Mouse (Mus musculus) midbrain, embryonic 14.5 days (tissue): ENCODE data around the gene Map3k5. TPM values are rescaled to one million over a fixed set of nuclear protein-coding genes. Genes with fewer than 3 reads are reported as not detected.

Source experiments
- ATAC-seq: fragments of 200-750 bp; cut with Nextera tagmentation; 2 replicates; pipeline ENCODE4 v1.8.0; 2017; ENCODE audit warnings: moderate number of reproducible peaks, moderate library complexity; ENCODE audit not compliant: low FRiP score, low TSS enrichment
- DNase-seq: peaks from one replicate; pipeline ENCODE4 v3.0.0-alpha.2; 2015
- H3K27ac ChIP-seq: fragments of 300-500 bp; sonication (generic); replicated peaks from 2 replicates; pipeline ENCODE4 v1.5.1; 2014; ENCODE audit warnings: mild to moderate bottlenecking, low read depth, low read length, moderate library complexity
- H3K27me3 ChIP-seq: fragments of 300-500 bp; sonication (generic); 2 replicates; pipeline ENCODE4 v1.6.1; 2014; ENCODE audit warnings: low read length, control low read depth, mixed read lengths; ENCODE audit not compliant: control insufficient read depth, insufficient read depth
- H3K36me3 ChIP-seq: fragments of 300-500 bp; sonication (generic); 2 replicates; pipeline ENCODE4 v1.6.1; 2014; ENCODE audit warnings: low read length, control low read depth; ENCODE audit not compliant: control insufficient read depth, insufficient read depth
- H3K4me1 ChIP-seq: fragments of 300-500 bp; sonication (generic); 2 replicates; pipeline ENCODE4 v1.6.1; 2014; ENCODE audit warnings: mild to moderate bottlenecking, antibody characterized with exemption, low read length, control low read depth; ENCODE audit not compliant: control insufficient read depth, insufficient read depth
- H3K4me2 ChIP-seq: fragments of 300-500 bp; sonication (generic); 2 replicates; pipeline ENCODE4 v1.6.1; 2014; ENCODE audit warnings: mild to moderate bottlenecking, low read length, moderate library complexity
- H3K4me3 ChIP-seq: fragments of 300-500 bp; sonication (generic); replicated peaks from 2 replicates; pipeline ENCODE4 v1.5.1; 2014; ENCODE audit warnings: low read depth, low read length
- H3K9ac ChIP-seq: fragments of 300-500 bp; sonication (generic); replicated peaks from 2 replicates; pipeline ENCODE4 v1.6.1; 2014; ENCODE audit warnings: mild to moderate bottlenecking, low read length, moderate library complexity
- H3K9me3 ChIP-seq: fragments of 300-500 bp; sonication (generic); 2 replicates; pipeline ENCODE4 v1.6.1; 2016; ENCODE audit warnings: low read length, control low read depth, mixed read lengths; ENCODE audit not compliant: control insufficient read depth
- WGBS: fragments of 180-500 bp; shearing (Covaris S2); extraction: QIAGEN DNeasy Blood & Tissue Kit; methylation state at CpG from one replicate; pipeline ENCODE4 v1.1.7; 2014; 5-methylcytosine and 5-hydroxymethylcytosine counted together
- polyA plus RNA-seq: library from polyadenylated mRNA; unstranded; fragments of >200 nt; fragmentation: Nextera tagmentation; extraction: Ambion mirVana; gene quantifications from 2 replicates; pipeline ENCODE4 v1.2.1, GENCODE M21; 2014

The Map3k5 gene
- polyA plus RNA-seq, 1 experiment from 2014 or later, result 0.72 TPM

DNA sequence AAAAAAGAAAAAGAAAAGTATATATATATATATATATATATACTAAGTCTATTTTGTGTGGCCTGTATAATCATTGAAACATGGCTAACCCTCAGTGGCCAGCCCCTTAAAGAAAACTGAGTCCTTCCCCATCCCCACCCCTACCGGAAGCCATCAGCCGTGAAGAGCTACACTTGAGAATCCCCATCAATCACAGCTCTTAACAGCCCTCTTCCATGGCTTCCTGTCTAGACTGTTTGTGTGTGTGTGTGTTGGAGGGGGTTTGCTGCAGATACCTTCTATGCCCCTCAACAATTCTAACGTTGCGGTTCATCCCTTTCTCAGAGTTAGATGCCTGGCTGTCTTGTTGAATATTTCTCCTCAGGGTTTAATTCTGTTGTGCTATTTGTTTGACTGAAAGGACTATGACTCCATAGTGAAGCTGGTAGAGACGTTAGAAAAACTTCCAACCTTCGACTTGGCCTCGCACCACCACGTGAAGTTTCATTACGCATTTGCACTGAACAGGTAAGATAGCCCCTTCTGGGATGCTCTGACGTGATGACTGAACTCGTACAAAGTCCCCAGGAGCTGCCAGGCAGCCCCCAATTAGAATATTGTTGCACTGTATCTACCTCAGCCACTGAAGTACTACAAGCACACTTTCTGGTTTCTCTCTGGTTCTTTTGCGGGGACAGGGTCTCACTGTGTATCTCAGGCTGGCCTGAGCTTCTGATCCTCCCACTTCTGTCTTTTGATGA, 91.7 kb downstream of the Map3k5 start:
- no peak overlapping the region for H3K27ac ChIP-seq
- H3K4me2 ChIP-seq, result no peak overlapping the region
- no peaks in the 10 kb centered on the region for H3K4me1 ChIP-seq
- H3K9me3 ChIP-seq, result no peaks in the 10 kb centered on the region
- WGBS, result 85% methylated on average over 12 of the region's 12 CpGs
- ATAC-seq, result no peak
- no peaks in the 10 kb centered on the region for H3K27me3 ChIP-seq
- no peak overlapping the region for H3K4me3 ChIP-seq
- no peaks in the 10 kb centered on the region for H3K36me3 ChIP-seq
- DNase-seq, result no peak
- no peak overlapping the region for H3K9ac ChIP-seq

DNA sequence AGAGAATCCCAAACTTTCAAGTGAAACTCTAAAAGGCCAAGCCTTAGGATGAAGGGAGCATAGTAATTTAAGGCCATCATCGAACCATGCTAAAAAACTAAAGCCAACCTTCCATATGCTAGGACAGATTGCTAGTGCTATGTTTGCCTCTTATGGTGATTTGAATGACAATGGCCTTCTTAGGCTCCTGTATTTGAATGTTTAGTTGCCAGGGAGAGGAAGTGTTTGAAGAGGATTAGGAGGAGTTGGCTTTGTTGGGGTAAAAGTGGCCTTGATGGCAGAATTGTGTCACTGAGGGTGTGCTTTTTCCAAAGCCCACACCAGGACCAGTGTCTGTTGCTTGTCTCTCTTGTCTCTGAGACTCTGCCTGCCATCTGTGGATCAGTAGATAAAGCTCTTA, 96.4 kb downstream of the Map3k5 start:
- H3K27me3 ChIP-seq, result no peaks in the 10 kb centered on the region
- DNase-seq, result no peak

DNA sequence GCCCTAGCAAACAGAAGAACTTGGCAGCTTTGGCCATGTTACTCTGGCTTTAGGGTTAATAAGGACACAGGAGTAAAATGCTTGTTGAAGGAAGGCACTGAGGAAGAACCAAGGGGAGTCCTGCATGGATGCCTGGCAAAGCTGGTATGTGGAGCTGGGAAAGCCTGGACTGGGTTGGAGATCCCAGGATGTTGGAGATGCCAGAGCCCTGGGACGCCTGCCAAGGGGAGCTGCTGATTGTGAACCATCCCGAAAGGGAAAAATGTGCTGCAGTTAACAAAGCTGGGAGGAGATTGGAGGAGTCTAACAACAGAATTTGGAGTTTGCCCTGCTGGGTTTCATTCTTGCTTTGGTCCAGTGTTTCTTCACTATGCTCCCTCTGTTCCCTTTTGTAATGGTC, 97.7 kb downstream of the Map3k5 start:
- no peak overlapping the region for H3K9ac ChIP-seq
- H3K4me1 ChIP-seq, result no peaks in the 10 kb centered on the region
- no peak for ATAC-seq
- 85% methylated on average over 2 of the region's 2 CpGs for WGBS
- no peaks in the 10 kb centered on the region for H3K36me3 ChIP-seq
- H3K27ac ChIP-seq, result no peak overlapping the region
- H3K27me3 ChIP-seq, result no peaks in the 10 kb centered on the region
- H3K9me3 ChIP-seq, result no peaks in the 10 kb centered on the region
- no peak overlapping the region for H3K4me3 ChIP-seq
- H3K4me2 ChIP-seq, result no peak overlapping the region
- DNase-seq, result peak; percentile 32

More for the DNA sequence above, 96.4 kb downstream of the Map3k5 start:
- 58% methylated on average over 1 of the region's 1 CpGs for WGBS
- H3K4me3 ChIP-seq, result no peak overlapping the region
- no peaks in the 10 kb centered on the region for H3K9me3 ChIP-seq
- no peaks in the 10 kb centered on the region for H3K4me1 ChIP-seq
- no peak overlapping the region for H3K27ac ChIP-seq
- ATAC-seq, result no peak
- H3K9ac ChIP-seq, result no peak overlapping the region
- no peaks in the 10 kb centered on the region for H3K36me3 ChIP-seq
- no peak overlapping the region for H3K4me2 ChIP-seq

DNA sequence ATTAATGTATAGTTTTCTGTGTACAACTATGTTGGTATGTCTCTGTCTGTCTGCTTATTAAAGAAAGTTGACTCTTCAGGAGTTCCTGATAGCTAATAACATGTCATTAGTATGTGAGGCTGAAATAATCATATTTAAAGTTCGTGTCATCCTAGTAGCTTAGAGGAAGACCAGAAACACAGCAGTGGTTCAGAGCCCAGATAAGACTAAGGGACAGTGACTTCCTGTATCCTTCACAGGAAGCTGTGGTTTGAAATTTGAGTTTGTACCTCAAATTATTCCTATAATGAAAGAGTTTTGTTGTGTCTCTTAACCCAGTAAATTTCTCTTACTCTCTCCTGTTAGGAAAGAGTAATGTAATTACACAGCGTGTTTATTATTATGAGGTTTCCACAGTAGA, 102.1 kb downstream of the Map3k5 start:
- Histone ChIP-seq H3K9ac (no peak overlapping the region), H3K27ac (no peak overlapping the region), H3K4me3 (no peak overlapping the region), H3K4me2 (no peak overlapping the region), H3K4me1 (no peaks in the 10 kb centered on the region), H3K27me3 (no peaks in the 10 kb centered on the region), H3K9me3 (no peaks in the 10 kb centered on the region), H3K36me3 (no peaks in the 10 kb centered on the region)
- ATAC-seq, result no peak
- 88% methylated on average over 2 of the region's 2 CpGs for WGBS
- DNase-seq, result no peak

DNA sequence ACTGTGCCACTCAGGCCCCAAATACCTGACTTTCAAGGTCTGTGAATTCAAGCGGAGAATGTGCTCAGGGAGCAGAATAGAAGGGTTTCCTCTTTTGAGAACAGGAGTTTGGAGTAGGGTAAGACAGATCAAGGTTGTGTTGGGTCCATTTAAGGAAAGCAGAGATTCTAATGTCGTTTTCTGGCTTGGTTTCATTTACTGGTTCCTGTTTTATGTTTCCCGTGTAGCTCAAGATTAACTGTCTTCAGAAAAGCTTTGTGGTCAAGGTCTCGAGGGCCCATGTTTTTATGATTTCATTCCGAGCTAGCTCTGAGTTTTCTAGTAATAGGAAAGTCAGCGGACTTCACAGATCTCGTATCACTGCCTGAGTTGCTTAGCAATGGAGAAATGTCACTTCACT, 102.6 kb downstream of the Map3k5 start:
- 84% methylated on average over 7 of the region's 7 CpGs for WGBS
- Histone ChIP-seq H3K4me2 (no peak overlapping the region), H3K4me3 (no peak overlapping the region), H3K36me3 (no peaks in the 10 kb centered on the region), H3K27me3 (no peaks in the 10 kb centered on the region), H3K9ac (no peak overlapping the region), H3K9me3 (no peaks in the 10 kb centered on the region), H3K27ac (no peak overlapping the region), H3K4me1 (no peaks in the 10 kb centered on the region)
- DNase-seq (no peak), ATAC-seq (no peak)

DNA sequence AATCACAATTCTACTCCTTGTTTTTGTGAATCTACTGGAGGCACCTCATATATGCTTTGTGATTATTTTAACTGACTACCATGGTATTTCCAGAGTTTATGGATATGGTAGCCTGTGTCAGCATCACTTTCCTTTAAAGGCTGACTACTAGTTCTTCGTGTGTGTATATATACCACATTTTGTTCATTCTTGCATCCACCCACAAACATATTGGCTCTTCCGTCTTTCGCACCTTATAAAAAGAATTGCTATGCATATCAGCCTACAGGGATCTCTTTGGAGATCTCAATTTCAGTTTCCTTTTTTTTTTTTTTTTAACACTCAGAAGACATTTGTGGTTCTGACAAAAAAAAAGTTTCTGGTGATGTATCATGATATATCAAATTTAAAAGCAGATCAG, 105.3 kb downstream of the Map3k5 start:
- H3K27me3 ChIP-seq, result no peaks in the 10 kb centered on the region
- no peaks in the 10 kb centered on the region for H3K9me3 ChIP-seq
- WGBS, result 91% methylated on average over 3 of the region's 3 CpGs

DNA sequence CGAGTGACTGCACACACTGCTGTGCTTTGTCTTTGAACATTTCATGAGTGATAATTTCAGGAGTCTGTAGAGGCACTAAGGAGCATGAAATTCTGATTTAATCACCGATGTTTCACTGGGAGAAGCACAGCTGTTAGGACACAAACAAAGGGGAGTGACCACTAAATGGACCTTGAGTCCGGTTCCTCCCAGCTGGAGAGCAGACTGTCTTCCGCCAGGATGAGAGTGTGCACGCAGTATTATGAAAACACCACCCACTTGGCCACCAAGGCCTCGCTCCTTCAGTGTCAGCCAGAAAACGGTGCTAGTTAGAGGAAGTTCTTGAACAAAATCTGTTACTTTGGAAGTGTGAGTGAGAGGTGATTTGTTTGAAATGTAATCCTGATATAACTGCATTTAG, 105.8 kb downstream of the Map3k5 start:
- no peak overlapping the region for H3K4me2 ChIP-seq
- H3K4me3 ChIP-seq, result no peak overlapping the region
- 43% methylated on average over 7 of the region's 7 CpGs for WGBS
- H3K9ac ChIP-seq, result no peak overlapping the region
- H3K4me1 ChIP-seq, result no peaks in the 10 kb centered on the region
- DNase-seq (peak; percentile 4), ATAC-seq (no peak)
- no peaks in the 10 kb centered on the region for H3K9me3 ChIP-seq
- no peaks in the 10 kb centered on the region for H3K27me3 ChIP-seq
- no peaks in the 10 kb centered on the region for H3K36me3 ChIP-seq
- no peak overlapping the region for H3K27ac ChIP-seq

More for the DNA sequence above, 105.3 kb downstream of the Map3k5 start:
- DNase-seq (no peak), ATAC-seq (no peak)
- no peak overlapping the region for H3K4me3 ChIP-seq
- no peaks in the 10 kb centered on the region for H3K4me1 ChIP-seq
- H3K36me3 ChIP-seq, result no peaks in the 10 kb centered on the region
- no peak overlapping the region for H3K9ac ChIP-seq
- no peak overlapping the region for H3K4me2 ChIP-seq
- no peak overlapping the region for H3K27ac ChIP-seq

DNA sequence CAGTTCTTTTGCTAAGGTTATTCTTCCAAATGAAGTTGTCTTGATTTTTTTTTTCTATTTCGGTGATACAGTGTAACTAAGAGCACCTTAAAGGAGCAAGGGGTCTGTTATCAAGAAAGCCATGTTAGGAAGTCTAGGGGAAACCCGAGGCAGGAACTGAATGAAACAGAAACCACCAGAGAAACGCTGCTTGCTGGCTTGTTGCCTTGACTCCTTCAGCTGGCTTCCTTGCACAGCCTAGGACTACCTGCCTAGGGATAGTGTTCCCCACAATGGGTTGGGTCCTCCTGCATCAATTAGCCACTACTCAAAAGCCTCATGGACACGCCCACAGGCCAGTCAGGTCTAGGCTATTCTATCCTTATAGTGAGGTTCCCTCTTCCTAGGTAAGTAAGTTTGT, 106.4 kb downstream of the Map3k5 start:
- H3K4me1 ChIP-seq, result no peaks in the 10 kb centered on the region
- H3K27me3 ChIP-seq, result no peaks in the 10 kb centered on the region
- DNase-seq (no peak), ATAC-seq (no peak)
- no peak overlapping the region for H3K9ac ChIP-seq
- H3K4me3 ChIP-seq, result no peak overlapping the region
- WGBS, result 89% methylated on average over 4 of the region's 4 CpGs
- no peaks in the 10 kb centered on the region for H3K9me3 ChIP-seq
- no peak overlapping the region for H3K4me2 ChIP-seq
- no peak overlapping the region for H3K27ac ChIP-seq
- H3K36me3 ChIP-seq, result no peaks in the 10 kb centered on the region

DNA sequence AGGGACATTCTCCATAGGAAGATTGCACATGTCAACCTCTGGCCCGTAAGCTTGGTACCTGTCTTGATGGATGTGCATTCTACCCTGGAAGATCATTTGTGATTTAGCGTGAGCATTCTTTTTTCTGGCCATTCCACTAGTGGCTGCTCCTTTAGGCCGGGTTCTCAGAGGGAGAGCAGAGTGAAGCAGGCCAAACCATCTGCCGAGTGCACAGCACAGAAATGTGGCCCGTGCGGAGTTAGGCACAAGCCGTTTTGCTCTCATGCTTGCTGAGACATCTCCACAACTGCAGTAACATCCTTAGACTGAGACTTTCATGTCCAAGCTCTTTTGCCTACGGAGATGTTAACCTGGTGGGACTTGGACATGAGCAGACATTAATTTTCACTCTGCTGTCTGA, 107.8 kb downstream of the Map3k5 start:
- WGBS, result 93% methylated on average over 8 of the region's 8 CpGs
- H3K36me3 ChIP-seq, result no peaks in the 10 kb centered on the region

More for the DNA sequence above, 107.8 kb downstream of the Map3k5 start:
- no peak overlapping the region for H3K9ac ChIP-seq
- H3K27ac ChIP-seq, result no peak overlapping the region
- ATAC-seq (no peak), DNase-seq (no peak)
- no peaks in the 10 kb centered on the region for H3K9me3 ChIP-seq
- H3K4me2 ChIP-seq, result no peak overlapping the region
- H3K4me3 ChIP-seq, result no peak overlapping the region
- no peaks in the 10 kb centered on the region for H3K27me3 ChIP-seq
- H3K4me1 ChIP-seq, result no peaks in the 10 kb centered on the region
